Mouse (Mus musculus): ENCODE results near the gene Bysl. TPM values are rescaled to one million over a fixed set of nuclear protein-coding genes. Genes with fewer than 3 reads are reported as not detected.
"Not testable (repeated sequence)": the region's sequence is repeated elsewhere in the genome, so short reads cannot be mapped to it uniquely, and the experiment has no call there.

Bysl gene
- polyA plus RNA-seq, 1 experiment from 2014 or later, result 35.5 TPM

- Histone ChIP-seq H3K4me1 (ENCODE audit: control insufficient read depth, insufficient read depth, low read depth, low read length) (peaks cover 10% of the 10 kb centered on the region), H3K4me2 (ENCODE audit: low read length) (no peak overlapping the region), H3K9me3 (ENCODE audit: control insufficient read depth, low read length) (no peaks in the 10 kb centered on the region), H3K4me3 (ENCODE audit: low read length) (no peak overlapping the region), H3K27ac (ENCODE audit: low read depth, low read length) (no peak overlapping the region), H3K9ac (ENCODE audit: low read depth, low read length) (no peak overlapping the region), H3K27me3 (replicated peaks; ENCODE audit: control insufficient read depth, insufficient read depth, low read length) (no peaks in the 10 kb centered on the region), H3K36me3 (ENCODE audit: control insufficient read depth, insufficient read depth, low read length) (peaks cover 44% of the 10 kb centered on the region)
- 78% methylated on average over 5 of the region's 5 CpGs for WGBS
- no peak for ATAC-seq
Observed at GRCm38 (mm10) chr17:47606220-47606619, 5.1 kb downstream of the Bysl start.

GRCm38 (mm10) chr17:47602289-47602688, 9.0 kb downstream of the Bysl start:
- no peak for ATAC-seq
- no peak overlapping the region for H3K27ac ChIP-seq (ENCODE audit: low read depth, low read length)
- 94% methylated on average over 11 of the region's 11 CpGs for WGBS
- no peaks in the 10 kb centered on the region for H3K9me3 ChIP-seq (ENCODE audit: control insufficient read depth, low read length)
- H3K4me3 ChIP-seq (ENCODE audit: low read length), result no peak overlapping the region
- H3K36me3 ChIP-seq (ENCODE audit: control insufficient read depth, insufficient read depth, low read length), result peaks cover 48% of the 10 kb centered on the region
- peaks cover 7% of the 10 kb centered on the region; the same call in 1 of the 2 replicates for H3K4me1 ChIP-seq (ENCODE audit: control insufficient read depth, insufficient read depth, low read depth, low read length)
- no peaks in the 10 kb centered on the region for H3K27me3 ChIP-seq (replicated peaks; ENCODE audit: control insufficient read depth, insufficient read depth, low read length)
- H3K4me2 ChIP-seq (ENCODE audit: low read length), result no peak overlapping the region
- no peak overlapping the region for H3K9ac ChIP-seq (ENCODE audit: low read depth, low read length)

- H3K27ac ChIP-seq (ENCODE audit: low read depth, low read length), result no peak overlapping the region
- no peaks in the 10 kb centered on the region for H3K9me3 ChIP-seq (ENCODE audit: control insufficient read depth, low read length)
- 93% methylated on average over 10 of the region's 10 CpGs for WGBS
- H3K27me3 ChIP-seq (replicated peaks; ENCODE audit: control insufficient read depth, insufficient read depth, low read length), result no peaks in the 10 kb centered on the region
- H3K4me1 ChIP-seq (ENCODE audit: control insufficient read depth, insufficient read depth, low read depth, low read length), result peaks cover 9% of the 10 kb centered on the region; the same call in 1 of the 2 replicates
- H3K36me3 ChIP-seq (ENCODE audit: control insufficient read depth, insufficient read depth, low read length), result peaks cover 41% of the 10 kb centered on the region
- no peak overlapping the region for H3K4me3 ChIP-seq (ENCODE audit: low read length)
- H3K4me2 ChIP-seq (ENCODE audit: low read length), result no peak overlapping the region
- no peak for ATAC-seq
- H3K9ac ChIP-seq (ENCODE audit: low read depth, low read length), result no peak overlapping the region
Observed at GRCm38 (mm10) chr17:47601389-47601755, 9.9 kb downstream of the Bysl start.

GRCm38 (mm10) chr17:47600601-47601388, 10.5 kb downstream of the Bysl start:
- Histone ChIP-seq H3K27ac (ENCODE audit: low read depth, low read length) (no peak overlapping the region), H3K27me3 (replicated peaks; ENCODE audit: control insufficient read depth, insufficient read depth, low read length) (no peaks in the 10 kb centered on the region), H3K9me3 (ENCODE audit: control insufficient read depth, low read length) (no peaks in the 10 kb centered on the region), H3K4me2 (ENCODE audit: low read length) (no peak overlapping the region), H3K4me3 (ENCODE audit: low read length) (no peak overlapping the region), H3K9ac (ENCODE audit: low read depth, low read length) (no peak overlapping the region), H3K4me1 (ENCODE audit: control insufficient read depth, insufficient read depth, low read depth, low read length) (peaks cover 10% of the 10 kb centered on the region; the same call in 1 of the 2 replicates), H3K36me3 (ENCODE audit: control insufficient read depth, insufficient read depth, low read length) (peaks cover 41% of the 10 kb centered on the region)
- ATAC-seq, result no peak
- WGBS, result 91% methylated on average over 13 of the region's 13 CpGs

GRCm38 (mm10) chr17:47599511-47600297, 11.6 kb downstream of the Bysl start:
- no peak overlapping the region for H3K4me2 ChIP-seq (ENCODE audit: low read length)
- WGBS, result 76% methylated on average over 11 of the region's 11 CpGs
- peaks cover 32% of the 10 kb centered on the region for H3K36me3 ChIP-seq (ENCODE audit: control insufficient read depth, insufficient read depth, low read length)
- no peak for ATAC-seq
- peaks cover 20% of the 10 kb centered on the region for H3K4me1 ChIP-seq (ENCODE audit: control insufficient read depth, insufficient read depth, low read depth, low read length)
- H3K27ac ChIP-seq (ENCODE audit: low read depth, low read length), result no peak overlapping the region
- no peaks in the 10 kb centered on the region for H3K27me3 ChIP-seq (replicated peaks; ENCODE audit: control insufficient read depth, insufficient read depth, low read length)
- H3K9me3 ChIP-seq (ENCODE audit: control insufficient read depth, low read length), result no peaks in the 10 kb centered on the region
- H3K9ac ChIP-seq (ENCODE audit: low read depth, low read length), result no peak overlapping the region
- no peak overlapping the region for H3K4me3 ChIP-seq (ENCODE audit: low read length)

GRCm38 (mm10) chr17:47598580-47599304, 12.6 kb downstream of the Bysl start:
- Histone ChIP-seq H3K4me1 (ENCODE audit: control insufficient read depth, insufficient read depth, low read depth, low read length) (peaks cover 20% of the 10 kb centered on the region), H3K36me3 (ENCODE audit: control insufficient read depth, insufficient read depth, low read length) (peaks cover 24% of the 10 kb centered on the region), H3K9ac (ENCODE audit: low read depth, low read length) (0 out of 2 replicates have a peak overlapping the region, but pooled peaks have one; percentile 5), H3K27ac (ENCODE audit: low read depth, low read length) (0 out of 2 replicates have a peak overlapping the region, but pooled peaks have one; percentile 66)
- ATAC-seq; H3K27me3 ChIP-seq (replicated peaks; ENCODE audit: control insufficient read depth, insufficient read depth, low read length); H3K9me3 ChIP-seq (ENCODE audit: control insufficient read depth, low read length); H3K4me2 ChIP-seq (ENCODE audit: low read length); H3K4me3 ChIP-seq (ENCODE audit: low read length): not testable (repeated sequence)
- WGBS, result 83% methylated on average over 10 of the region's 10 CpGs

GRCm38 (mm10) chr17:47597838-47598579, 13.3 kb downstream of the Bysl start:
- H3K4me2 ChIP-seq (ENCODE audit: low read length), result no peak overlapping the region
- H3K36me3 ChIP-seq (ENCODE audit: control insufficient read depth, insufficient read depth, low read length), result peaks cover 22% of the 10 kb centered on the region
- H3K4me1 ChIP-seq (ENCODE audit: control insufficient read depth, insufficient read depth, low read depth, low read length), result peaks cover 20% of the 10 kb centered on the region
- H3K27me3 ChIP-seq (replicated peaks; ENCODE audit: control insufficient read depth, insufficient read depth, low read length), result no peaks in the 10 kb centered on the region
- H3K9me3 ChIP-seq (ENCODE audit: control insufficient read depth, low read length), result no peaks in the 10 kb centered on the region
- peak overlapping the region; percentile 66; the same call in 1 of the 2 replicates for H3K27ac ChIP-seq (ENCODE audit: low read depth, low read length)
- H3K4me3 ChIP-seq (ENCODE audit: low read length), result no peak overlapping the region
- no peak for ATAC-seq
- WGBS, result 27% methylated on average over 10 of the region's 10 CpGs
- peak overlapping the region; percentile 31; the same call in 1 of the 2 replicates for H3K9ac ChIP-seq (ENCODE audit: low read depth, low read length)

GRCm38 (mm10) chr17:47597261-47597660, 14.0 kb downstream of the Bysl start:
- Histone ChIP-seq H3K4me3 (ENCODE audit: low read length) (no peak overlapping the region), H3K36me3 (ENCODE audit: control insufficient read depth, insufficient read depth, low read length) (peaks cover 18% of the 10 kb centered on the region), H3K27ac (ENCODE audit: low read depth, low read length) (no peak overlapping the region), H3K4me2 (ENCODE audit: low read length) (peak overlapping the region; percentile 95; the same call in 1 of the 2 replicates), H3K27me3 (replicated peaks; ENCODE audit: control insufficient read depth, insufficient read depth, low read length) (no peaks in the 10 kb centered on the region), H3K9me3 (ENCODE audit: control insufficient read depth, low read length) (no peaks in the 10 kb centered on the region), H3K9ac (ENCODE audit: low read depth, low read length) (no peak overlapping the region; the same call in 1 of the 2 replicates), H3K4me1 (ENCODE audit: control insufficient read depth, insufficient read depth, low read depth, low read length) (peaks cover 23% of the 10 kb centered on the region)
- 73% methylated on average over 13 of the region's 13 CpGs for WGBS
- ATAC-seq, result no peak
